Mouse (Mus musculus) cerebellum, adult 18-20 months (tissue): ENCODE data around the gene Rassf3.

Experiments
- DNase-seq, 2 experiments: peaks; one replicate each; pipeline ENCODE4 v3.0.0; 2021

The Rassf3 gene

DNA sequence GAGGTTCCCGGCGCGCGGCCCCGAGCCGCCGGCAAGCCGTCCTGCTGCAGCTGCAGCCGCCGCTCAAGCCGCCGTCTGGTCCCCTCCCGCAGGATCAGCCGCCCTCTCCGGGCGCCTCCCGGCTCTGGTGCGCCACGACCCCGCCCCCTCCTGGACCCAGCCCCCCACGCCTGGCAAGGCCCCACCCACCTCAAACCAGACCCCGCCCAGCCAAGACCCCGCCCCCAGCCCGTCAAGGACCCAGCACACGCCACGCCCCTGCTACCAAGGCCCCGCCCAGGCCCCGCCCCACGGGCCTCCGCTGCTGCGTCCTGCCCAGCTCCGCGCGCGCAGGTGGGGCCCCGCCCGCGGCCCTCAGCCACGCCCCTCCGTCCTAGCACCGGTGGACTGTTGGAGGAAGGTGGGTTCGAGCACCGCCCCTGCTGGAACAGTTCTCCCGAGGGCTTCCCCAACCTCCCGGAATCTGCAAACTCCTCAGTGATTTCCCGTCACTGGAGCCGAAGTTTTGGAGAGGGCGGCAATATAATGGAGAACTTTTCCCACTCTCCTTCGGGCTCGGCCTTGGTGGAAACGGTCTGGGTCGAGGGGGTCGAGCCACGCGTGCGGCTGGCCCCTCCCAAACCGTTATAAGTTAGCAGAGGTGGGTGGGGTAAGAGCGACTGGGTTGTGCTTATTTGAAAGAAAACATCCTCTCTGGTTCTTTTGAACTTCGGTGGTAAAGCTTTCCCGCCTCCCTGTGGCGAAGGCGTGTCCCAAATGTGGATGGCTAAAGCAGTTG, at the start of gene Rassf3:
Rassf3 (minus strand) TSS at position 158 of the 778 bp plus-strand sequence.
- peak; percentile 60 to 70 for DNase-seq

DNA sequence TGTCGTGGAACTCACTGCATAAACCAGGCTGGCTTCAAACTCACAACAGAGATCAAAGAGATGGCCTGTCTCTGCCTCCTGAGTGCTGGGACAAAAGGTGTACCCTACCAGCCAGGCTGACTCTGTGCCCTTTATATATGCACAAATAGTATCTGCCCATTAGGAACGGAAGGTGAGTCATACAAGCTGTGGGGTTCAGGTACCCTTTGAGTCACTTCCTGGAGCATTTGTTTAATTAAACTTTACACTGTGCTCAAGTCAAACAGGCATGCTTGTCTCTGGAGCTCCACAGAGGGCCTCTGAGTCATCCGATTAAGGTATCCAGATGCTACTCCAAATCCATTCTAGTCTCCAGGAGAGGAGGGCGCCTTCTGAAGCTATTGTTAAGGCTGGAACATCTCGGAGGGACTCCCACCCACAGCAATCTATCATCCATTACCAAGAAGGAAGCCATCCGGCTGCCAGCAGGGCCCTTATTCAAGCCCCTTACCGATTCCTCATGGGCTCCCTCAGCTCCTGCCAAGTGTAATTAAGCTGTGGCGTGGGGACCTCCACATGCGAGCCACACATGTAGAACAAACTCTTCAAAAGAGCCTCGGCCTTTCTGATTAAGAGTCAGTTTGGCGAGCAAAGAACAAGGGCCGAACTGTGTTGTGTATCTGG, 44.9 kb upstream of the Rassf3 start:
- no peak for DNase-seq

DNA sequence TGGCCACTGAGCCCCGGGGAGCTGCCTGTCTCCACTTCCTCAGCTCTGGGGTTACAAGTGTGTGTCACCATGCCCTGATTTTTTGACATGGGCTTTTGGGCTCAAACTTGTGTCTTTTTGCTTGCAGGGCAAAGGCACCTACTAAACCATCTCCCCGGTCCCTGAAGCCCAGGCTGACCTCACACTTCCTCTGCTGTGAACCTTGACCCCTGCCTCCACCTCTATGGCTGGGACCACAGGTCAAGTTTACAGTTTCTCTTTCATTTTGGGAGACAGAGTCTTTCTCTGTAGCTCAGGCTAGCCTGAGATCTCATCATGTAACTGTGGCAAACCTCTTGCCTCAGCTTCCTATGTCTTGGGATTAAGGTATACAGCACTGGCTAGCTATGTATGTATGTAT, 43.6 kb upstream of the Rassf3 start:
- no peak for DNase-seq

DNA sequence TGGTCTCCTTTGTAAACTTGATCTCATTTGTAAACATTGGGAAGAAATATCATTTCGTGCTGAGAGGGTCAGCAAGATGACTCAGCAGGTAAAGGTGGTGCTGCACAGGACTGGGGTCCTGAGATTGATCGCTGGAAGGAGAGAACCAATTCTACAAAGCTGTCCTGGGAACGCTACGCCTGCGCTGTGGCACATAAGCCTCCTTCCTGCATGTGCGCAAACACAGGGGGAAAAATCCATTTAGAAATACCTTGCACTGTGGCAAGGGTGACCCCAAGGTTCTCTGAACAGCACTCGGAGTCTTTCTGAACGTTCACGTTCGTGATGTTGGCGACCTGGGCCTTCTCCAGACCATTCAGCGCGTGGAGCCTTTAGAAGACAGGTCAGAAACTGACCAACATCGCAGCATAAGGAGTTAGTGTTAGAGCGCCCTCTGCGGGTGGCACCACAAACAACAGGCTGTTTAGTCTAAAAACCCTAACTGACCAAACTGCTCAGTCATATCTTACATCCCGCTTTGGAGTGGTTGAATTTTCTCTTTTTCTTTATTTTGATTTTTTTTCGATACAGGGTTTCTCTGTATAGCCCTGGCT, 40.0 kb upstream of the Rassf3 start:
- DNase-seq, result peak; percentile 78 to 89

DNA sequence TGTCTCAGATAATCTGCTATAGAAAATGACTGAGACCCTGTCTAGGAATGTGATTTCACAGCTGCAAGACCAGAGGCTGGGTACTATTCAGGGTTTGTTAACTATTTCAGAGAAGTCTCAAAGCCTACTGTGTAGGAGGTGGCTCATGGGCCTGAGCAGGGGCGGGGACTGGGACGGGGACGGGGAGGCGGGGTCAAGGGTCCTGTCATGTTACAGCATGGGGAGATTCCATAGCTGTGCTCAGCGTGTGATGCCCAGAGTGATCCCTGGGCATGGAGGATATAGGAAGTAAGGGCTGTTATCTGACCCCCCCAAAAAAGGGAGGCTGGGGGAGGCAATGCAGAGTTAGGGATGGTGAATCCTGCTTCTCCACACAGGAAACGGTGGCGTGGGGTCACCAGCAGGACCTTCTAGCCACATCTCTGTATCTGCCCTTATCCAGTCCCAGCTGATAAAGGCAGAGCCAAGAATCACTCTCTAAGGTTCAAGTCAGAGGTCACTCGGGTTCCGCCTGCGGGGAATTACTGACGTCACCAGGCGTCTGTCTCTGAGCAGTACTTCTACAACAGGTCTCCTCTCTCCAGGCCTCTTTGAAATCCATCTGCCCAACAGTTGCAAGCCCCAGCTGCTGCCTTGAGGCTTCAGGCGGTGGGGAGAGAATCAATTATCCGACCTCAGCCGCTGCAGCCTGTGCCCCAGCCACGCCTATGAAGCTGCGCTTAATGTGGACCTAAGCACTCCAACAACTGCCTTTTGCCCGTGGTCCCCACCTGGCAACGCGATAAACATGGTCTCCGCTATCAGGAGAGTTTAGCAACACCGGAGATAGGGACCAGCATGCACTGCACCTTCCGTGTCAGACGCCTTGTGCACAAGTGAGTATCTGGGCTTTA, 33.9 kb upstream of the Rassf3 start:
- DNase-seq, result no peak

DNA sequence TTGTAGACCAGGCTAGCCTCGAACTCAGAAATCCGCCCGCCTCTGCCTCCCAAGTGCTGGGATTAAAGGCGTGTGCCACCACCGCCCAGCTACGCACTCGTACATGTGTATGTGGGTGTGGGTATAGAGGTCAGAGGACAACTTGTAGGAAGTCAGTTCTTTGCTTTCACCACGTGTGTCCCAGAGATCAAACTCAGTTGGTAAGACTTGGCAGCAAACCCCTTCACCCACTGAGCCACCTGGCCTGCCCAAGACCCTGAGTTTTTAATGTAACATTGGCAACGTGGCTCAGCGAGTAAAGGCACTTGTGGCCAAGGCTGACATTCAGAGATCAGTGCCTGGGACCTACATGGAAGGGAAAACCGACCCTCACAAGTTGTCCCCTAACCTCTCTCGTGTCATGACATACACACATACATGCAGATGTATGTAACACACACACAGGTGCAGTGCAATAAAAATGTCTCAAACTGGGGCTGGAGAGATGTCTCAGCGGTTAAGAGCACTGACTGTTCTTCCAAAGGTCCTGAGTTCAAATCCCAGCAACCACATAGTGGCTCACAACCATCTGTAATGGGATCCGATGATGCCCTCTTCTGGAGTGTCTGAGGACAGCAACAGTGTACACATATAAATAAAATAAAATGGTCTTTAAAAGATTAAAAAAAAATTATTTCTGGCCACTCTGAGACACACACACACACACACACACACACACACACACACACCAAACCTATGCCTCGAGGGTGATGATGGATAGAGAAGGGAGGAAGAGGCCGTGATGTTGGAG, 31.8 kb upstream of the Rassf3 start:
- DNase-seq, result no peak

DNA sequence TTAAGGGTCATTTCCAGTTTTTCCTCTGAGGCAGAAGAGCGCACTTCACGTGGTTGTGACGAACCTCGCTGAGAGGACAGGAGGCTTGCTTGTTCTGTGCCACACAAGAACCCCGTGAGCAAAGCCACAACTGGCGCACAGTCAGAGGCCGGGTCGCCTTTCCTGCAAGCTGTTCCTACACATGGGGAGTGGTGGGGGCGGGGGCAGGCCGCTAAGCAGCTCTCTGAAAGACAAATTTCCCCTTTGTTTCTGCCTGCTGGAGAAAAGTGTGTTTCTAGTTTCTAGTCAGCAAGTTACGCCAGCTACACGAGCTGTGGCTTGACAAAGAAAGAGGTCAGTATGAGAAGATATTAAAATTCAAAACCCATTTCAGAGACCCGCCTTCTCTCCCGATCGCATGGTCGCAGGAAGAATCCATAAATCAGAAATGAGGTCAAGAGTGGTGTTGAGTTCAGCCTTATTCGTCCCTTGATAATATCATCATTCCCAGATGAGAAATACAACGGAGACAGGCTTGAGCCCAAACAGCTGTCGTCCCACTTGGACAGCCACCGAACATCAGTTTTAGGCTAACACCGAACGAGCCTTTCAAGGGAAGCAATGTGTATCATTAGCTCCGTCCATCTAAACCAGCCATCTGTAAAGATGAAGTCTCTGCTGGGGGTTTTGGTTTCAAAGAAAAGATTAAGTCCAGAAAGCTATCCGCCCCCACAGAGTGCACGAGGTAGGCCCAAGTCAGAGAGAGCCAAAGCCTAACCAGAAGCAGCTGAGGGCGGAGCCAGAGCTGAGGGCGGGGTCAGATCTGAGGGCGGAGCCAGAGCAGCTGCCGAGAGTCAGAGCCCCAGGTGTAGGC, 30.8 kb upstream of the Rassf3 start:
- peak; percentile 16 to 30 for DNase-seq

DNA sequence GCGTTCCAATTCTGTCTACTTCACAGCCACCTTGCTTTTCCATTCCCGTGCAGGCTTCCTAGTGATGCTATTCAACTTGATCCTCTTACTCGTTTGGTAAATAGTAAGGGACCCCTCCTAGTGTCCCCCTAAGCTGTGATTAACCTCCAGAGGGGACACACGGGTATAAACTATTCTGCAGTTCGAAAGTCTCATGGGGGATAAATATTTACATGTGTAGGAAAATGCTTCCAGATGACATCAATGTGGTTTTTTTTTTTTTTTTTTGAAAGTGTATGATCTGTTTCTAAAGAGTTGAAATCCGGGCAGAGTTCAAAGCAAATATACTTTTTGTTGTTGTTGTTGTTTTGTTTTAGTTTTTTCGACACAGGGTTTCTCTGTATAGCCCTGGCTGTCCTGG, 29.8 kb upstream of the Rassf3 start:
- no peak for DNase-seq

DNA sequence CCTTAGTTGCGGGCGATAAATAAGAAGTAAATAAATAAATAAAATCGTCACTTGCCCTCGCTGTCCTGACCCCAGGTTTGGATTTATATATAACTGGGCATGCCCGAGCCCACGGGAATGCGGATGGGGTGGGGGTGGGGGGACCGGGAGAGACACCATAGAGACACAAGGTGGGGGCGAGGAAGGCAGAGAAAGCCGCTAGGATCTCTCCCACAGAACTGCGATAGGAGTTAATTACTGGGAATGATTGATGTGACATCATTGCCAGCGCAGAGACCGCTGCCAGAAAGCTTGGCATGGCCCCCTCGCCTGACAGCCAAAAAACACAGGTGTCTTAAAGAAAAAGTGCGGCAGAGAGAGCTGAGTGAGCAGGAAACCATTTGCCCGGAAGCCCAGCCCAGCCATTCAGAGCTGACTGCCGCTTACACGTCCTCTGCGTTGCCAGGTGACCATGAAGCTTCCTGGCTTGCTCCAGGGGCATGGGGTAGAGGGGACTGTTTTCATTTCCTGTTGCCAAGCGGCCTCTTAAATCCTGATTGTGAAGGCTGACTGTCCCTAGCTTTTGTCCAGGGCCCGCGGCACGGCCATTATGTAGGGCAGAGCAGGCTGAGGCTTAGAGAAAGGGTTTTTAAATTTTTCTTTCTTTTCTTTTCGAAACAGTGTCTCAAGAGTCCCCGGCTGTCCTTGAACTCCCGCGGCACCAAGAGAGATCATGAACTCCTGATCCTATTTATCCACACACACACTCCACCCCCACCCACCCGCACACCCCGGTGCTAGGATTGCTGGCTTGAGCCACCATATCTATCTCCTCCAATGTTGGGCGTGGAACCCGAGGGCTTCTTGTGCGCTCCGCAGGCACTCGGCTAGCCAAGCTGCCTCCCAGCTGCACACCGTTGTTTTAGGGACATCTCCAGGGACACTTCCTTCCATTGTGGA, 29.1 kb upstream of the Rassf3 start:
- peak; percentile 74 to 75 for DNase-seq

DNA sequence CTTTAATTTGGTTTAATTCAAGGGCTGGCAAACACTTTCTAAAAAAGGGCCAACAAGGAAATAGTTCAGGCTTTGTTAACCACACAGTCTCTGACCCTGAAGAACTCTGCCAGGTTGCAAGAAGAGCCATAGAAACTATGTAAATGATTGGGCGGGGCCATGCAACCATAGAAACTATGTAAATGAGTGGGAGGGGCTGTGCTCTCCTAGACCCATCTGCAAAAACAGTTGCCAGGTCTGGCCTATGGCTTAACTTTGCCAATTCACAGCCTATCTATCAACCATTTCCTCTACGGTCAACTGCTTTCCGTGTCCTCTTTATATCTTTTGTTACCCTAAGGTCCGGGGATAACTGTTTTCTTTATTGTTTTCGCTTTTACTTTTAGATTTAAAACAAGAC, 25.0 kb upstream of the Rassf3 start:
- no peak for DNase-seq

DNA sequence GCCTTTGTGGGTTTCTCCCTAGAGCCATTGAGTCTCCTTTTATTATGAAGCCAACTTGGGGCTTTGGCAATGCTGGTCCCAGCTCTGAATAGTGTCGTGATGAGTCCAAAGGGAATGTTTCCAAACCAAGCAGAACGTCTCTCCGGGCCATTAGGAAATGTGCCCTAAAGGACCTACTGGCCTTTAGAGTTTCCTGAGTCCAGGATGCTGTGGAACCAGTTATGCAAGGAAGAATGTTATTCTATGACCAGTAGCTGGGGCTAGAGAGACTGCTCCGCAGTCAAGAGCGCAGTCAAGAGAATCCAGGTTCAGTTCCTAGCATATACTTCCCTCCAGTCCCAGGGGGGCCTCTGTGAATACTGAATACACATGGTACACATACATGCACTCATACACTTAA, 23.9 kb upstream of the Rassf3 start:
- DNase-seq, result no peak

DNA sequence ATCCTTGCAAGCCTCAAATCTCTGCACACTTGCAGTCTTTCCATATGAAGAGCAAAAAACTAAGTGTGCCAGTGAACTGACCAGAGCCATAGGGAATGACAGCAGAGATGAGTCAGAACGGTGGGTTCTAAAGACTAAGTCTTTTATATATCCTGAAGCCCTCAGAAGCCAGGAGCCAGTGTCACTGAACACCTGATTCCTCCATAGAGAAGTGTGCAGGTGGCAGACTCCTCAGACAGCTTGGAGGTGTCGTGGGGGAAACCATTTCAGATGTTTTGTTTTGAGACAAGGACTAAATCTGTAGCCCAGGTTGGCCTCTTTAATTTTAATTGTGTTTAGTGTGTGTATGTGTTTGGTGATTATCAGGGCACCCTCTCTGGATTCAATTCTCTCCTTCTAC, 22.9 kb upstream of the Rassf3 start:
- no peak for DNase-seq

DNA sequence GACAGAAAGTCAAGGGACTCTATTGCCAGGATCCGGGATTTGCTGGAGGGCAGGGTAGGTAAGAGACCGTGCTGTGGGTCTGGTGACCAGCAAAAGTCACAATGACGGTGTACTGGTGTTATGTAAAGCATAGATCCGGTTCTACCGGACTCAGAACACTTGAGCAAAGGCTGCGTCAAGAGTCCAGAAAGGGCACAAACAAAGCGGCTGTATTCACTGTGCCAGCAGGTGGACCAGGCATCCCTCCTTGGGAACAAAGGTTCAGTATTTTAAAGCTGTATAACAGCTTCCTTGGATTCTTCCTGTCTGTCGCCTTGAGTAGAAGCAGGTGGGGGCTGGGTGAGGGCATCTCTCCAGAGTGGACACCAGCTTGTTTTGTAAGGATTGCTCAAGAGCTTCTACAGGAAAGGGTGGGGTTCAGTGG, 22.3 kb upstream of the Rassf3 start:
- DNase-seq, result no peak

DNA sequence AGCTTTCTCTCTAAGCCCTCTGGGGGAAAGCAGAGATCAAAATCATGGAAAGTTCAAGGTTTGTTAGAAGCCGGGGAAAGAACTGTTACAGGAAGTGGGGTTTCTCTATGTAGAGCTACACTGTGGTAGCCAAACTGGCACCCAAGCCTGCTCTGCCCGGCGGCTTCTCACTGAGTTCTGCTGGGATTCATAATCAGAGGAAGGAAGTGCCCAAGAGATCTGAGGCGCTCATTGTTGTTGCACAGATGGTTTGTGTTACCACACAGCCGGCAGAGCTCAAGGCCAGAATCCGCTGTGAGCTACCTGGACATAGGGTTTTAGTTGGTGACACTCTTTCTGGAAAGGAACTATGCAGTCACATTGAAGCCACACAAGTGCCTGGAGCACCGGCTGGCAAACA, 21.8 kb upstream of the Rassf3 start:
- DNase-seq, result no peak

DNA sequence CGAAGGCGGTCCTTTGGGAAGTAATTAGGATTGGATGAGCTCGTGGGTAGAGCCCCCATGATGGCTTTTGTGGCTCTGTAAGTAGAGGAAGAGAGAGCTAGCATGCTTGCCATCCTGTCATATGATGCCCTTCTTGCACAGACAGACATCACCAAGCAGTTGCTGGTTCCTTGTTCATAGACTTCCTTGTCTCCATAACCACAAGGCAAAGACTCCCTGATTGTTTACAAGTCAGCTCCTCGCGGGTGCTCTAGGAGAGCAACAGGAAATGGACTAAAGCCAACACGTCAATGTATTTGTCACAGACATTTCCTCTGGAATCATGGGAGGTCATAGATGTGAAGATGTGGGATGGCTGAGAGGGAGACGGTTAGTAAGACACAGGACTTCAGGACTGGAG, 20.5 kb upstream of the Rassf3 start:
- no peak for DNase-seq

DNA sequence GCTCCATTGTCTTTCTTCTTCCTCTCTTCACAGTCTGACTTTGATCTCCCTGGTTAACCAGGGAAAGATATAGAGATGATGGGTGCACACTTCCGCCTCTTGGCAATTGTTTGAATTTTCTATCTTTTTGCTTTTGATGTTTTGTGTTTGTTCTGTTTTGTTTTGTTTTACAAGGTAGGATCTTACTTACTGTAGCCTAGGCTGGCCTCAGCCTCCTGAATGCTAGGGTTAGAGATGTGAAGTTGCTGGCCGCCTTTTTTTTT, 17.9 kb upstream of the Rassf3 start:
- DNase-seq, result no peak

DNA sequence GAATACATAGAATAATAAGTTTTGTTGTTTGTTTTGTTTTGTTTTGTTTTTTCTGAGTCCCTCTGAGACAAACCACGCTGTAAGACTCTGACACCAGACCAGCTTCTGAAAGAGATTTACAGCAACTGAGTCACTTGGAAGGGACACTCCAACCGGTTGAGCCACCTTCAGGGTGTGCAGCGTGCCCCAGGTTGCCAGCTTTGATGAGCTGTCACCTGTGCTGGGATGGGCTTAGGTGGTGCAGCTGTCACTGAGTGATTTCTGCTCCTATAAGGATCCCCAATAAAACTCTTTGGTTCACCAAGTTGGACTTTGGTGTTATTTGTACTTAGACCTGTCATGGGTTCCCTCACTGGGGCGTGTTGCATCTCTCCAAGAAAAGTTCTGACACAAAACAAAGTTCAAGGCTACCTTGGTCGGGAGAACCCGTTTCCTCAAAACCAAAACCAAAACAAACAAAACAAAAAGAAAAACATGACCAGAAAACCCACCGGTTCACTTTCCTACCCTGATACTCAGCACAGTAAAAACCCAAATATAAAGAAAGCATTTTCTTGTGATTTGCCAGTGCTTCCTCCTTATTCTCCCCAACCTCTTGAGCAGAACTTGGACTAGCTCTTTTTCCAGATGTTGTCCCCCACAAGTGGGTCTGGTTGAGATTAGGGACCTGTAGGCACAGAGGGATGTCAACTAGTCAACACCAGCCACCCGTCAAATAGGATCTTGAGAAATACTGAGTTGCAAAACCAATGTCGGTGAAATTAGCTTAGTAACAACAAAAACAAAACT, 17.4 kb upstream of the Rassf3 start:
- no peak for DNase-seq

DNA sequence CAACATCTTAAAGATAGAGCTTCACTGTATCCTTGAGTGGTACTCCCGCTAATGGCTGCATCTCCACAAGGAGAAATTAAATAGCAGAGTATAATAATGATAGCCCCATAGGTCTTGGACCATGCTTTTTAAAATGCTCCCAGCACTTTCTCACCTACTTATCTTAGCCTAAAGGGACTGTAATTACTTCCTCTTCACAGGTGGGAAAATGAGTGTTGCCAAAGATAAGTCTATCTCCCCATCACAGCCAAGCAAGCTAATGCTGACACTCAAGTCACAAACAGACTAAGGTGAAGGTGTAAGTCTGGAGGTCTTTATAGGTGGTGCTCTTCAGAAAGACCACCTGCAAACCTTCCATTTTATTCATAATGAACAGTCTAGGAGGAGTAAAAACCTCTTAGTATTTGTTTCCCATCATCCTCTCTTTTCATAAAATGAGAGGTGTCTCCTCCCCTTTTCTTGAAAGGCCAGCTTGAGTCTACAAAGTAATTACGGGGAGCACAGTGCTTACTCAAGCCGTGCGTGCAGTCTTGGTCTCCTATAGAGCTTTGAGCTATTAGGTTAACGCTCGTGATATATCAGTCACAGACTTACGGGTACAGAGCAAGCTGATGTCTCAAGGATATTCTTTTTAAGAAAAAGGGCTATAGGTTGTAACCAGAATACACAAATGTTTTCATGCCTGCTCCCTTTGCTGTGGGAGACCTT, 16.6 kb upstream of the Rassf3 start:
- no peak for DNase-seq

DNA sequence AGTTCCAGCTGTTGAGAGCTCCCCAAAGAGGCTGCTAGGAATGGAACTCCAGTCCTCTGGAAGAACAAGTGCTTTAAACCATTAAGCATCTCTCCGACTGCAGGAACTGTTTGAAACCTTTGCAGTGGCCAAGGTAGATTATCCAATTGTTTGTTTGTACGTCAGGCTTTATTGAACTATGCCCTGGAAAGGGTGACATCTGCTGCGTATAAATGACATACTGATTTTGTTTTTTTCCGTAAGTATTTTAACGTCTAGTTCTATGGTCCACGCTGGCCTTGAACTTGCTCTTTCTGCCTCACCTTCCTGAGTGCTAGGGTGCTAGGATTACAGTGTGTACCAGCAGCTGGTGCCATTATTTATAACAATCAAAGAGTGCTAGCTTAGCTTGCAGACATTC, 13.8 kb upstream of the Rassf3 start:
- DNase-seq, result no peak
